Mouse (Mus musculus) ES-Bruce4 (cell line): ENCODE results near the gene Pwwp2a. TPM values are rescaled to one million over a fixed set of nuclear protein-coding genes. Genes with fewer than 3 reads are reported as not detected.
A peak's percentile ranks its signal among the peaks of the same experiment; 100 is the strongest.

ENCODE experiments used
- H3K27ac ChIP-seq: 2 replicates; pipeline ENCODE4 v1.5.1; 2012; ENCODE audit warnings: low read length, inconsistent platforms; ENCODE audit not compliant: insufficient read depth
- H3K27me3 ChIP-seq: 2 replicates; pipeline ENCODE4 v1.6.1; 2012; ENCODE audit warnings: mild to moderate bottlenecking, low read length, inconsistent platforms; ENCODE audit not compliant: control insufficient read depth, poor library complexity, insufficient read depth, severe bottlenecking
- H3K36me3 ChIP-seq: 2 replicates; pipeline ENCODE4 v1.6.1; 2012; ENCODE audit warnings: inconsistent platforms, mild to moderate bottlenecking, low read length, moderate library complexity; ENCODE audit not compliant: control insufficient read depth, poor library complexity, insufficient read depth, severe bottlenecking
- H3K4me1 ChIP-seq: one replicate; pipeline ENCODE4 v1.8.1; 2011; ENCODE audit warnings: low read length; ENCODE audit not compliant: control insufficient read depth, insufficient read depth
- H3K4me3 ChIP-seq: 2 replicates; pipeline ENCODE4 v1.5.1; 2011; ENCODE audit warnings: low read depth, mild to moderate bottlenecking, low read length
- H3K9ac ChIP-seq: 2 replicates; pipeline ENCODE4 v1.6.1; 2012; ENCODE audit warnings: low read depth, mild to moderate bottlenecking, inconsistent platforms; ENCODE audit not compliant: poor library complexity, severe bottlenecking
- H3K9me3 ChIP-seq: replicated peaks from 2 replicates; pipeline ENCODE4 v1.6.1; 2012; ENCODE audit warnings: mild to moderate bottlenecking, low read length, inconsistent platforms; ENCODE audit not compliant: control insufficient read depth, poor library complexity, insufficient read depth, severe bottlenecking
- CTCF ChIP-seq: IDR thresholded peaks from one replicate; pipeline ENCODE4 v1.8.1; 2011; ENCODE audit warnings: low read depth, low read length
- EP300 ChIP-seq: IDR thresholded peaks from 2 replicates; pipeline ENCODE4 v1.6.1; 2011; ENCODE audit warnings: low read depth, low read length; ENCODE audit not compliant: insufficient read depth
- POLR2A ChIP-seq: IDR thresholded peaks from one replicate; pipeline ENCODE4 v1.8.1; 2011; ENCODE audit warnings: low read length; ENCODE audit not compliant: insufficient read depth
- polyA plus RNA-seq: library from polyadenylated mRNA; stranded (reverse); fragments of >200 nt; gene quantifications from 2 replicates; pipeline ENCODE4 v1.2.4, GENCODE M21; 2011; ENCODE audit warnings: low read depth; ENCODE audit not compliant: missing spikeins, insufficient read depth, insufficient read length

Gene Pwwp2a
- polyA plus RNA-seq, 1 experiment: 87.5 TPM

- no peak overlapping the region for H3K4me3 ChIP-seq
- peaks cover 18% of the 10 kb centered on the region for H3K9me3 ChIP-seq
- H3K27ac ChIP-seq: no peak overlapping the region
- H3K4me1 ChIP-seq: no peaks in the 10 kb centered on the region
- TF ChIP-seq POLR2A (no peak), CTCF (no peak), EP300 (no peak)
- H3K36me3 ChIP-seq: no peaks in the 10 kb centered on the region
- no peaks in the 10 kb centered on the region for H3K27me3 ChIP-seq
- H3K9ac ChIP-seq: no peak overlapping the region
Measured at GRCm38 (mm10) chr11:43667038-43667745, 14.6 kb upstream of the Pwwp2a start.

- no peak for TF ChIP-seq POLR2A
- no peak for TF ChIP-seq EP300
- TF ChIP-seq CTCF: no peak
- H3K4me1 ChIP-seq: peaks cover 2% of the 10 kb centered on the region
- H3K36me3 ChIP-seq: peaks cover 28% of the 10 kb centered on the region
- H3K4me3 ChIP-seq: peak overlapping the region; percentile 75
- H3K9me3 ChIP-seq: no peaks in the 10 kb centered on the region
- H3K27me3 ChIP-seq: no peaks in the 10 kb centered on the region
- H3K9ac ChIP-seq: peak overlapping the region; percentile 100
- H3K27ac ChIP-seq: no peak overlapping the region
Measured at GRCm38 (mm10) chr11:43682415-43683217, 818 bp downstream of the Pwwp2a start.

GRCm38 (mm10) chr11:43688850-43689249 lies 7.1 kb downstream of the Pwwp2a start:
- Histone ChIP-seq H3K9ac (no peak overlapping the region), H3K4me3 (no peak overlapping the region), H3K36me3 (peaks cover 69% of the 10 kb centered on the region), H3K9me3 (no peaks in the 10 kb centered on the region), H3K4me1 (peaks cover 2% of the 10 kb centered on the region), H3K27me3 (no peaks in the 10 kb centered on the region), H3K27ac (no peak overlapping the region)
- TF ChIP-seq EP300 (no peak), POLR2A (no peak), CTCF (no peak)

- no peaks in the 10 kb centered on the region for H3K4me1 ChIP-seq
- no peaks in the 10 kb centered on the region for H3K9me3 ChIP-seq
- H3K4me3 ChIP-seq: no peak overlapping the region
- no peak overlapping the region for H3K27ac ChIP-seq
- H3K27me3 ChIP-seq: no peaks in the 10 kb centered on the region
- TF ChIP-seq EP300 (no peak), CTCF (no peak), POLR2A (no peak)
- peaks cover 41% of the 10 kb centered on the region for H3K36me3 ChIP-seq
- H3K9ac ChIP-seq: no peak overlapping the region
Measured at GRCm38 (mm10) chr11:43696623-43697022, 14.8 kb downstream of the Pwwp2a start.

DNA sequence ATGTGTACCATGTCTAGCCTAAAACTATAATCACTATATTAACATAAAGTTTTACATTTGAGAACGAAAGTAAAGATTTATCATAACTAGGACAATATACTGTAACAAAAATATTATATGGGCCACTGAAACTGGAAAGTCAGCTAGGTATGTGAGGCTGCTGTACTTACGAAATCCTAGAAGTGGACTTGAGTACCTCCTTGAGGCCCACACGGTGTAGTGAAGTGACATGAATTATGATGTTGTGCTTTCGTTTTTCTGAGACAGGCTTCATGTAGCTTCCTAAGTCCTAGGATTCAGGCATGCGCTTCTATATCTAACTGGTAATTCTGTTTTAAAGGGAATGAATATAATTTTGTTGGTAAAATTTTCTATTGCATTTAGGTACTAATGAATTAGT lies 16.8 kb downstream of the Pwwp2a start:
- no peak overlapping the region for H3K27ac ChIP-seq
- H3K4me1 ChIP-seq: no peaks in the 10 kb centered on the region
- peaks cover 31% of the 10 kb centered on the region for H3K36me3 ChIP-seq
- H3K9ac ChIP-seq: no peak overlapping the region
- TF ChIP-seq EP300 (no peak), CTCF (no peak), POLR2A (no peak)
- no peak overlapping the region for H3K4me3 ChIP-seq
- no peaks in the 10 kb centered on the region for H3K27me3 ChIP-seq
- H3K9me3 ChIP-seq: no peaks in the 10 kb centered on the region

- Histone ChIP-seq H3K9ac (no peak overlapping the region), H3K4me3 (no peak overlapping the region), H3K27ac (no peak overlapping the region), H3K36me3 (peaks cover 34% of the 10 kb centered on the region), H3K27me3 (no peaks in the 10 kb centered on the region), H3K4me1 (no peaks in the 10 kb centered on the region), H3K9me3 (no peaks in the 10 kb centered on the region)
- no peak for TF ChIP-seq POLR2A
- TF ChIP-seq EP300: no peak
- no peak for TF ChIP-seq CTCF
Measured at GRCm38 (mm10) chr11:43700291-43700690, 18.5 kb downstream of the Pwwp2a start.
